8 mouse cellular contexts compared by ENCODE assay signal in genomic region chr1:151345863-151346195, GRCm38 (mm10). TPM values are rescaled to one million over a fixed set of nuclear protein-coding genes. Genes with fewer than 3 reads are reported as not detected.
DNase-seq lines count a peak whose midpoint lies in the region; ATAC-seq and TF ChIP-seq lines count a peak whose summit lies in the region.

No protein-coding gene starts in this region.

- TF ChIP-seq EP300 in stomach, postnatal 0 days (optimal IDR thresholded peaks at IDR 0.05), result no peak

- H3K9me3 ChIP-seq in limb, embryonic 12.5 days, result no peaks in the 10 kb centered on the region
- no peaks in the 10 kb centered on the region for H3K9me3 ChIP-seq in stomach, postnatal 0 days (ENCODE audit: control insufficient read depth, low read length)

- no peak for TF ChIP-seq POLR2A in testis, adult 2 months (IDR thresholded peaks at IDR 0.05; ENCODE audit: control insufficient read depth, low read depth, low read length)

- no peaks in the 10 kb centered on the region; the same call in 1 of the 2 replicates for H3K36me3 ChIP-seq in testis, adult 2 months (ENCODE audit: control insufficient read depth, insufficient read depth, low read length)
- peaks cover 16% of the 10 kb centered on the region for H3K36me3 ChIP-seq in limb, embryonic 12.5 days
- H3K36me3 ChIP-seq in stomach, postnatal 0 days (ENCODE audit: control insufficient read depth, insufficient read depth, low read length), result peaks cover 3% of the 10 kb centered on the region; the same call in 1 of the 2 replicates

- peak; percentile 24 for DNase-seq in CD4-positive, CD25-positive, alpha-beta regulatory T cell, adult 2 months (ENCODE audit: low read depth, low spot score)
- no peak for DNase-seq in testis, postnatal 10 days (ENCODE audit: low spot score)
- DNase-seq in stomach, postnatal 0 days (ENCODE audit: low spot score), result no peak
- no peak for DNase-seq in right cerebral cortex, adult 2 months (ENCODE audit: low spot score in 2 of 2)
- DNase-seq in testis, postnatal 14 days (ENCODE audit: low spot score), result no peak

- H3K9ac ChIP-seq in limb, embryonic 12.5 days (replicated peaks), result peak overlapping the region; percentile 98
- peak overlapping the region; percentile 91 for H3K9ac ChIP-seq in stomach, postnatal 0 days (ENCODE audit: low read length)

- no peak for TF ChIP-seq CTCF in testis, adult 2 months (IDR thresholded peaks at IDR 0.05; ENCODE audit: control insufficient read depth, insufficient read depth, insufficient replicate concordance, low read depth, low read length)
- peak; percentile 15; the same call in 1 of the 2 replicates for TF ChIP-seq CTCF in stomach, postnatal 0 days (IDR thresholded peaks at IDR 0.05; ENCODE audit: low read depth)

- peak overlapping the region; percentile 68 for H3K4me2 ChIP-seq in limb, embryonic 12.5 days
- peak overlapping the region; percentile 61 for H3K4me2 ChIP-seq in stomach, postnatal 0 days (replicated peaks; ENCODE audit: low read depth)

- H3K4me3 ChIP-seq in testis, adult 2 months (ENCODE audit: control insufficient read depth, low read depth, low read length), result peak overlapping the region; percentile 96; the same call in 1 of the 2 replicates
- peak overlapping the region; percentile 97 for H3K4me3 ChIP-seq in limb, embryonic 12.5 days (replicated peaks)
- H3K4me3 ChIP-seq in stomach, postnatal 0 days (ENCODE audit: low read depth, low read length), result peak overlapping the region; percentile 88

- no peaks in the 10 kb centered on the region; the same call in 1 of the 2 replicates for H3K4me1 ChIP-seq in testis, adult 2 months (ENCODE audit: control insufficient read depth, insufficient read depth, low read length)
- H3K4me1 ChIP-seq in limb, embryonic 12.5 days (replicated peaks), result peaks cover 33% of the 10 kb centered on the region
- 0 out of 2 replicates have a peak, but pooled peaks cover 2% of the 10 kb centered on the region for H3K4me1 ChIP-seq in stomach, postnatal 0 days (replicated peaks; ENCODE audit: control insufficient read depth, insufficient read depth)

- no peaks in the 10 kb centered on the region for H3K27me3 ChIP-seq in testis, adult 2 months (ENCODE audit: control insufficient read depth, insufficient read depth, low read length)
- no peaks in the 10 kb centered on the region for H3K27me3 ChIP-seq in limb, embryonic 12.5 days
- H3K27me3 ChIP-seq in stomach, postnatal 0 days (ENCODE audit: control insufficient read depth, insufficient read depth, low read length), result no peaks in the 10 kb centered on the region

- no peak overlapping the region for H3K27ac ChIP-seq in testis, adult 2 months (ENCODE audit: control insufficient read depth, insufficient read depth, low read depth, low read length)
- H3K27ac ChIP-seq in limb, embryonic 12.5 days, result peak overlapping the region; percentile 95; the same call in 1 of the 2 replicates
- H3K27ac ChIP-seq in stomach, postnatal 0 days (replicated peaks), result no peak overlapping the region

- ATAC-seq in CD4-positive, CD25-positive, alpha-beta regulatory T cell, adult 4 months, result no peak
- ATAC-seq in limb, embryonic 12.5 days (ENCODE audit: insufficient number of reproducible peaks, insufficient read depth, low FRiP score, low TSS enrichment, low read depth), result no peak
- no peak for ATAC-seq in stomach, postnatal 0 days (ENCODE audit: low FRiP score, low TSS enrichment)

RNA-seq across cellular contexts. Expression of gene Ivns1abp, which starts 1.6 kb away (rescaled TPM):
- polyA plus RNA-seq in CD4-positive, CD25-positive, alpha-beta regulatory T cell, adult 4 months (2017; shearing (Covaris generic)), result 100 to 1,000 TPM; 108 to 127 TPM
- 53.7 and 73.0 TPM in 2 replicates for polyA plus RNA-seq in testis, adult 2 months (2012; rRNA removed)
- 352 and 354 TPM in 2 replicates for polyA plus RNA-seq in limb, embryonic 12.5 days (2016; fragmentation: Nextera tagmentation; extraction: Ambion mirVana)
- polyA plus RNA-seq in stomach, postnatal 0 days (2015; fragmentation: Nextera tagmentation; extraction: Ambion mirVana), result 92.8 and 97.5 TPM in 2 replicates
